Mouse (Mus musculus) embryonic facial prominence, embryonic 13.5 days (tissue): ENCODE measurements around the gene Fpr-rs7. TPM values are rescaled to one million over a fixed set of nuclear protein-coding genes. Genes with fewer than 3 reads are reported as not detected.

Source experiments
- ATAC-seq: fragments of 200-750 bp; cut with Nextera tagmentation; 2 replicates; pipeline ENCODE4 v1.8.0; 2017; ENCODE audit warnings: low read depth; ENCODE audit not compliant: insufficient number of reproducible peaks, insufficient read depth, low FRiP score, low TSS enrichment
- H3K27ac ChIP-seq: fragments of 300-500 bp; sonication (generic); 2 replicates; pipeline ENCODE4 v1.5.1; 2015; ENCODE audit warnings: moderate library complexity, mild to moderate bottlenecking, inconsistent platforms
- H3K27me3 ChIP-seq: fragments of 300-500 bp; sonication (generic); 2 replicates; pipeline ENCODE4 v1.6.1; 2015; ENCODE audit warnings: mild to moderate bottlenecking, inconsistent platforms
- H3K36me3 ChIP-seq: fragments of 300-500 bp; sonication (generic); 2 replicates; pipeline ENCODE4 v1.6.1; 2015; ENCODE audit warnings: mild to moderate bottlenecking, inconsistent platforms
- H3K4me1 ChIP-seq: fragments of 300-500 bp; sonication (generic); 2 replicates; pipeline ENCODE4 v1.6.1; 2015; ENCODE audit warnings: inconsistent platforms
- H3K4me2 ChIP-seq: fragments of 300-500 bp; sonication (generic); 2 replicates; pipeline ENCODE4 v1.6.1; 2015; ENCODE audit warnings: moderate library complexity, mild to moderate bottlenecking, inconsistent platforms
- H3K4me3 ChIP-seq: fragments of 300-500 bp; sonication (generic); 2 replicates; pipeline ENCODE4 v1.5.1; 2015; ENCODE audit warnings: mild to moderate bottlenecking, inconsistent platforms
- H3K9ac ChIP-seq: fragments of 300-500 bp; sonication (generic); 2 replicates; pipeline ENCODE4 v1.6.1; 2015; ENCODE audit warnings: mild to moderate bottlenecking, inconsistent platforms
- H3K9me3 ChIP-seq: fragments of 300-500 bp; sonication (generic); 2 replicates; pipeline ENCODE4 v1.6.1; 2016; ENCODE audit warnings: inconsistent platforms
- whole genome bisulfite sequencing: fragments of 180-500 bp; shearing (Covaris S2); methylation state at CpG from one replicate; pipeline ENCODE4 v1.1.7; 2015; ENCODE audit warnings: mixed read lengths; 5-methylcytosine and 5-hydroxymethylcytosine counted together
- polyA plus RNA-seq: library from polyadenylated mRNA; unstranded; fragments of >200 nt; fragmentation: Nextera tagmentation; extraction: Ambion mirVana; gene quantifications from 2 replicates; pipeline ENCODE4 v1.2.1, GENCODE M21; 2015

Fpr-rs7 gene
- not detected in 2 replicates for polyA plus RNA-seq

- H3K4me1 ChIP-seq = no peaks in the 10 kb centered on the region
- H3K27ac ChIP-seq = no peak within 1 kb of the TSS
- H3K4me2 ChIP-seq = no peak within 1 kb of the TSS
- ATAC-seq = no peak
- H3K9ac ChIP-seq = no peak within 1 kb of the TSS
- H3K4me3 ChIP-seq = no peak within 1 kb of the TSS
- H3K27me3 ChIP-seq = no peaks in the 10 kb centered on the region
- peaks cover 16% of the 10 kb centered on the region for H3K9me3 ChIP-seq
- no peaks in the 10 kb centered on the region for H3K36me3 ChIP-seq
Measured at GRCm38 (mm10) chr17:20114126-20114525, at the start of gene Fpr-rs7. Gene Fpr-rs7 (minus strand): TSS chr17:20114226.

- Histone ChIP-seq H3K27me3 (no peaks in the 10 kb centered on the region), H3K4me2 (no peak overlapping the region), H3K4me1 (no peaks in the 10 kb centered on the region), H3K9me3 (peaks cover 12% of the 10 kb centered on the region; the same call in 1 of the 2 replicates), H3K9ac (no peak overlapping the region), H3K36me3 (no peaks in the 10 kb centered on the region), H3K27ac (no peak overlapping the region), H3K4me3 (no peak overlapping the region)
- ATAC-seq = no peak
- WGBS = 77% methylated on average over 6 of the region's 6 CpGs
Measured at GRCm38 (mm10) chr17:20074090-20074489, 39.9 kb downstream of the Fpr-rs7 start.

- Histone ChIP-seq H3K27me3 (no peaks in the 10 kb centered on the region), H3K9me3 (0 out of 2 replicates have a peak, but pooled peaks cover 7% of the 10 kb centered on the region), H3K4me2 (no peak overlapping the region), H3K9ac (no peak overlapping the region), H3K36me3 (no peaks in the 10 kb centered on the region), H3K4me1 (no peaks in the 10 kb centered on the region), H3K4me3 (no peak overlapping the region), H3K27ac (no peak overlapping the region)
- WGBS = 92% methylated on average over 4 of the region's 4 CpGs
- ATAC-seq = no peak
Measured at GRCm38 (mm10) chr17:20071656-20072396, 42.2 kb downstream of the Fpr-rs7 start.

Other genes starting within 250 kb of the Fpr-rs7 start
- not detected in 2 replicates for gene Vmn2r104, start 65.9 kb downstream of the Fpr-rs7 start, polyA plus RNA-seq
- gene Fpr-rs6, start 68.9 kb upstream of the Fpr-rs7 start, polyA plus RNA-seq = not detected in 2 replicates
- gene Vmn2r105, start 120.8 kb upstream of the Fpr-rs7 start, polyA plus RNA-seq = not detected in 2 replicates
- gene Vmn2r106, start 171.3 kb upstream of the Fpr-rs7 start, polyA plus RNA-seq = not detected in 2 replicates
- gene Vmn2r107, start 231.0 kb upstream of the Fpr-rs7 start, polyA plus RNA-seq = not detected in 2 replicates